Comparison of ENCODE assay signal across 18 mouse cellular contexts in genomic region chr1:133549816-133550215, GRCm38 (mm10).
DNase-seq lines count a peak whose midpoint lies in the region; ATAC-seq lines count a peak whose summit lies in the region.
"Had no signal": no experiment of that assay in that cellular context is flagged by ENCODE, and none has a peak within 500 bp of the region (broad histone marks: within the 10 kb centered on the region; RNA-seq: fewer than 3 reads in every experiment).

No protein-coding gene starts in this region.

- no peaks in the 10 kb centered on the region for H3K27me3 ChIP-seq in liver, embryonic 13.5 days
- H3K27me3 ChIP-seq: embryonic facial prominence, embryonic 13.5 days; heart, embryonic 13.5 days; neural tube, embryonic 12.5 days had no signal

- intact Hi-C loops in left cerebral cortex, postnatal 25 days (cut with DNase I) = no loop called here

- 21% methylated on average over 10 of the region's 10 CpGs for WGBS in liver, embryonic 13.5 days (ENCODE audit: insufficient replicate concordance)

- DNase-seq in CD4-positive, CD25-positive, alpha-beta regulatory T cell, adult 2 months (ENCODE audit: low read depth, low spot score) = peak; percentile 42
- DNase-seq in c-Kit-positive CD71-negative TER-119-negative erythroid progenitor cells, embryonic 14.5 days (ENCODE audit: low read depth) = peak; percentile 26
- peak; percentile 4 for DNase-seq in liver, embryonic 13.5 days
- peak; percentile 76 for DNase-seq in thymus, postnatal 14 days
- no peak for DNase-seq in spleen, postnatal 36 days (ENCODE audit: low spot score in 2 of 2)
- DNase-seq in left cerebral cortex, postnatal 25 days (ENCODE audit: low spot score in 2 of 2) = no peak
- DNase-seq in layer of hippocampus, postnatal 36 days = no peak
- DNase-seq: cerebellum, postnatal 36 days; gastrocnemius, postnatal 25 days; kidney, adult 2 months; kidney, postnatal 4 days; lung, adult 18-20 months; lung, postnatal 4 days had no signal

- H3K27ac ChIP-seq in liver, embryonic 13.5 days = no peak overlapping the region
- H3K27ac ChIP-seq: embryonic facial prominence, embryonic 13.5 days; heart, embryonic 13.5 days; neural tube, embryonic 12.5 days had no signal

- no peak for ATAC-seq in liver, embryonic 13.5 days (ENCODE audit: low read depth)
- ATAC-seq: hindbrain, embryonic 16.5 days; midbrain, embryonic 16.5 days had no signal

- no peak overlapping the region for H3K4me3 ChIP-seq in liver, embryonic 13.5 days (replicated peaks)
- H3K4me3 ChIP-seq: embryonic facial prominence, embryonic 13.5 days; heart, embryonic 13.5 days; neural tube, embryonic 12.5 days had no signal

- H3K9ac ChIP-seq in liver, embryonic 13.5 days = no peak overlapping the region
- H3K9ac ChIP-seq: embryonic facial prominence, embryonic 13.5 days; heart, embryonic 13.5 days; neural tube, embryonic 12.5 days had no signal

- H3K36me3 ChIP-seq in liver, embryonic 13.5 days = no peaks in the 10 kb centered on the region
- H3K36me3 ChIP-seq: embryonic facial prominence, embryonic 13.5 days; heart, embryonic 13.5 days; neural tube, embryonic 12.5 days had no signal

- 0 out of 2 replicates have a peak, but pooled peaks cover 5% of the 10 kb centered on the region for H3K9me3 ChIP-seq in liver, embryonic 13.5 days (replicated peaks)
- H3K9me3 ChIP-seq: embryonic facial prominence, embryonic 13.5 days had no signal

- no peak overlapping the region for H3K4me2 ChIP-seq in liver, embryonic 13.5 days
- H3K4me2 ChIP-seq: embryonic facial prominence, embryonic 13.5 days; heart, embryonic 13.5 days; neural tube, embryonic 12.5 days had no signal

- peaks cover 9% of the 10 kb centered on the region; the same call in 1 of the 2 replicates for H3K4me1 ChIP-seq in liver, embryonic 13.5 days (replicated peaks)
- H3K4me1 ChIP-seq: embryonic facial prominence, embryonic 13.5 days; heart, embryonic 13.5 days; neural tube, embryonic 12.5 days had no signal

Comparison
In these comparisons a context has a peak if more than half of its experiments do, and no peak if none do; other contexts are left out.
1. DNase-seq: peak in CD4-positive, CD25-positive, alpha-beta regulatory T cell, adult 2 months (single experiment), c-Kit-positive CD71-negative TER-119-negative erythroid progenitor cells, embryonic 14.5 days (single experiment), liver, embryonic 13.5 days (single experiment) and thymus, postnatal 14 days (single experiment); none in spleen, postnatal 36 days (0 of 2), left cerebral cortex, postnatal 25 days (0 of 2) and layer of hippocampus, postnatal 36 days (0 of 2).